Mouse (Mus musculus) C2C12 (cell line): ENCODE results near the gene Hoxb3. TPM values are rescaled to one million over a fixed set of nuclear protein-coding genes. Genes with fewer than 3 reads are reported as not detected.

Source experiments
- H3K27me3 ChIP-seq: one replicate; pipeline ENCODE4 v1.6.1; 2011; ENCODE audit not compliant: control insufficient read depth, insufficient read depth, insufficient read length
- H3K36me3 ChIP-seq: one replicate; pipeline ENCODE4 v1.6.1; 2011; ENCODE audit not compliant: control insufficient read depth, insufficient read depth
- H3K4me3 ChIP-seq: one replicate; pipeline ENCODE4 v1.5.1; 2011; ENCODE audit warnings: mild to moderate bottlenecking, control low read depth; ENCODE audit not compliant: poor library complexity, insufficient read depth, severe bottlenecking
- H3K79me2 ChIP-seq: one replicate; pipeline ENCODE4 v1.6.1; 2011; ENCODE audit not compliant: control insufficient read depth, insufficient read depth
- H3K79me3 ChIP-seq: one replicate; pipeline ENCODE4 v1.6.1; 2011; ENCODE audit warnings: low read depth, control low read depth
- H3ac ChIP-seq: one replicate; pipeline ENCODE3; 2011; ENCODE audit warnings: low read depth; ENCODE audit not compliant: control insufficient read depth, insufficient read length
- CEBPB ChIP-seq: IDR thresholded peaks from one replicate; pipeline ENCODE4 v1.6.1; 2011; ENCODE audit warnings: low read depth, mild to moderate bottlenecking, control low read depth, moderate library complexity
- CTCF ChIP-seq: IDR thresholded peaks from one replicate; pipeline ENCODE4 v1.5.1; 2011; ENCODE audit not compliant: control insufficient read depth, insufficient read depth, insufficient read length
- FOSL1 ChIP-seq: IDR thresholded peaks from one replicate; pipeline ENCODE4 v1.8.0; 2011; ENCODE audit warnings: mild to moderate bottlenecking, low read length; ENCODE audit not compliant: poor library complexity, insufficient read depth, severe bottlenecking
- MAX ChIP-seq: IDR thresholded peaks from one replicate; pipeline ENCODE4 v1.6.1; 2011; ENCODE audit warnings: mild to moderate bottlenecking, control low read depth
- MYOD1 ChIP-seq: IDR thresholded peaks from one replicate; pipeline ENCODE4 v1.6.1; 2011; ENCODE audit warnings: low read depth; ENCODE audit not compliant: control insufficient read depth, insufficient read length
- MYOG ChIP-seq: IDR thresholded peaks from one replicate; pipeline ENCODE4 v1.6.1; 2011; ENCODE audit not compliant: control insufficient read depth, insufficient read length; ENCODE audit errors: extremely low read depth
- USF1 ChIP-seq: IDR thresholded peaks from one replicate; pipeline ENCODE4 v1.6.1; 2011; ENCODE audit warnings: low read depth, mild to moderate bottlenecking, control low read depth, moderate library complexity
- polyA plus RNA-seq: library from polyadenylated mRNA; unstranded; fragments of >200 nt; fragmentation: generic; extraction: Trizol; gene quantifications from one replicate; pipeline ENCODE4 v1.2.1, GENCODE M21; 2012; ENCODE audit warnings: missing spikeins

Gene Hoxb3
- polyA plus RNA-seq, 1 experiment = not detected

DNA sequence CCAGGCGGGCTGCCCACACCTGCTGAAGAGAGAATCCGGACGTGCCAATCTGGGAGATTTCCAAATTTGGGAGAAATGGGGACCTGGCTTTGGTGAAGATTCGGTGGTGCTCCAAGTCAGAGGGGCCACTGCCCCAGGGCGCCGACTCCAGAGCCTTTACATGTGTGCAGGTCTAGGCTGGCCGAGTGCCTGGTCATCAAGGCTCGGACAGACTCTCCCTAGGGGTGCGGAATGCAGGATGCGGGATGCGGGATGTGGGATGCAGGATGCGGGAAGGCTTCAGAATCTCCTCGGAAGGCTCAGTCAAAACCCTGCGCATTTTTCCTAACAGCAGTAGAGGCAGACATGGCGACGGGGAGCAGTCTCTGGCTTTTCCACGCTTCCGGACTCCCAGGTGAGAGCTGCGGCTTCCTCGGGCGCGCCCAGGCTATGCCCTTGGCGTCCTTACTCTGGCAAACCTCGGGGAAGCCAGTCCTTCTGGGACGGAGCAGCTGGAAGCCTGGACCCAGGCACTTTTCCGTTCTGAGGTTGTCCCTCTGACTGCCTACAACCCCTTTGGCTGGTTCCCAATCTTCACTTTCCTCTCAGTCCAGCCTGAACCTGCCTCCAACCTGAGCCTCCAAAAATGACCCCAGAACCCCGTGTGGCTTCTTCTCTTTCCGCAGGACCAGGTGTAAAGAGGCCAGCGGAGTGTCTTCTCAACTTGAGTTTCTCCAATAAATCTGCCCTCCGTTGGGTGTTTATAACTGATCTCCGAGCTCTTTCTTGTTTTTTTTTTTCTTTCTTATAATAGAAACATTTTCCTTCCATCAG, 43.5 kb upstream of the Hoxb3 start:
- Histone ChIP-seq H3K27me3 (peaks cover 85% of the 10 kb centered on the region), H3ac (no peak overlapping the region), H3K36me3 (no peaks in the 10 kb centered on the region), H3K79me2 (no peaks in the 10 kb centered on the region), H3K4me3 (no peak overlapping the region), H3K79me3 (no peaks in the 10 kb centered on the region)
- TF ChIP-seq MAX = no peak
- no peak for TF ChIP-seq USF1
- no peak for TF ChIP-seq MYOG
- TF ChIP-seq MYOD1 = no peak
- no peak for TF ChIP-seq CTCF
- TF ChIP-seq CEBPB = no peak
- no peak for TF ChIP-seq FOSL1

DNA sequence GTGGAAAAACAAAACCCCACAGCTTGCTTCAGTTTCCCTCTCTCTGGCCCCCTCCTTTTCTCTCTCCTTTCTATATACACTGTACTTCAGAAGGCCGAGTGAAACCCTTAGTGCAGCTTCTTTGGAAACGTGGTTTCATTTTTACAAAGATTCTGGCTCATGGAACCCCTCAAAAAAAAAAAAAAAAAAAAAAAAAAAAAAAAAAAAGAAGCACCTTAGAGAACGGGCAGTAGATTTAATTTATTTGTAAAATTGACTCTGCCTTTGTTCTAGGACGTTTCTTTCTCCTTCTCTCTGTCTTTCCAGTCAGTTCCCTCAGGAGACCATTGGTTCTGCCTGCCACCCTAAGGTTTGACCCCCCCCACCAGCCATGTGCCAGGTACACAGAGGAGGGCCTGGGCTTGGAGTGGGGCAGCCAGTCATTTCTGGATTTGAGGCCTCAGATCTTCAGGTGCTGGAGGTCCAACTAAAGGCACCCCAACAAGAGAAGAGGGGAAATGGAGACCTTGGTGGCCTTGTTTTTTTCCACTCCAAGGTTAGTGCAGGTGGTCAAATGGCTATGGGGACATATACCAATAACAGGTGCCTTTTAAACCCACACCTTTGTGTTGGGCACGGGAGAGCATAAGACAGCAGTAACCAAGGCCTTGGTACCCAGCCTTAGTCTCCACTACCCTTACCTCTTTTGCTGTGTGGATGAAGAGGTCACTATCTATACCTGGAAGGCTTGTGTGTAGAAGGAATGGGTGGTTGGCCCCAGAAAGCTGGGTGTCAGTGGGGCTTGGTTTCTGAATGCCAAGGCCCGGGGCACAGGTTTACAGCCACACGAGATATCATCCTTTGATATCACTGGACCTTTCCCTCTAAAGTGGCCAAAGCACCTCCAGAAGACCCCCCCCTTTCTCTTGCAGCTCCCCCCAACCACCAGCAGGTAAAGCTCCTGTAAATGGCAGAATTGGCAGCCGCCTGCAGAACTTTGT, 42.4 kb upstream of the Hoxb3 start:
- Histone ChIP-seq H3K27me3 (peaks cover 85% of the 10 kb centered on the region), H3ac (no peak overlapping the region), H3K79me3 (no peaks in the 10 kb centered on the region), H3K79me2 (no peaks in the 10 kb centered on the region), H3K4me3 (no peak overlapping the region), H3K36me3 (no peaks in the 10 kb centered on the region)
- no peak for TF ChIP-seq MYOG
- TF ChIP-seq CTCF = no peak
- TF ChIP-seq USF1 = no peak
- no peak for TF ChIP-seq FOSL1
- no peak for TF ChIP-seq CEBPB
- TF ChIP-seq MYOD1 = no peak
- no peak for TF ChIP-seq MAX

DNA sequence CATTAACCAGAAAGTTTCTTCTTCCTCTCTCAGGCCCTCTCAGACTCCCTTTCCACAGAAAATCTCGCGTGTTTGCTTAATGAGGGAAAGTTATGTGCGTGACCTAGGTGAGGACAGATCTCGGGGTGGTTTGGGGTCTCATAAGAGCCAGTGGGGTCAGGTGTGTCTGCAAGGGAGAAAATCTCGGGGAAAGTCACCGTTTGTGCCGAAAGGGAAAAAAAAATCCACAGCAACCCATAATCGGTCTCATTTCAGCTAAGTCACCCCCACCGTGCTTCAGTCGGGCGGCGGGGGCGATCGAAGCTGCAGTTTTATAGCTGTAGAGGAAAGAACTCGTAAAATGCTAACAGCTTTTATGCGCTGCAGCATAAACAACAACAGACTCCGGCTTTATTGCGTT, 41.7 kb upstream of the Hoxb3 start:
- no peaks in the 10 kb centered on the region for H3K79me3 ChIP-seq
- no peak overlapping the region for H3K4me3 ChIP-seq
- H3K36me3 ChIP-seq = no peaks in the 10 kb centered on the region
- H3ac ChIP-seq = no peak overlapping the region
- TF ChIP-seq FOSL1 = no peak
- no peak for TF ChIP-seq MAX
- TF ChIP-seq MYOG = no peak
- no peak for TF ChIP-seq USF1
- no peak for TF ChIP-seq CTCF
- no peak for TF ChIP-seq CEBPB
- no peak for TF ChIP-seq MYOD1
- no peaks in the 10 kb centered on the region for H3K79me2 ChIP-seq
- H3K27me3 ChIP-seq = peaks cover 86% of the 10 kb centered on the region

DNA sequence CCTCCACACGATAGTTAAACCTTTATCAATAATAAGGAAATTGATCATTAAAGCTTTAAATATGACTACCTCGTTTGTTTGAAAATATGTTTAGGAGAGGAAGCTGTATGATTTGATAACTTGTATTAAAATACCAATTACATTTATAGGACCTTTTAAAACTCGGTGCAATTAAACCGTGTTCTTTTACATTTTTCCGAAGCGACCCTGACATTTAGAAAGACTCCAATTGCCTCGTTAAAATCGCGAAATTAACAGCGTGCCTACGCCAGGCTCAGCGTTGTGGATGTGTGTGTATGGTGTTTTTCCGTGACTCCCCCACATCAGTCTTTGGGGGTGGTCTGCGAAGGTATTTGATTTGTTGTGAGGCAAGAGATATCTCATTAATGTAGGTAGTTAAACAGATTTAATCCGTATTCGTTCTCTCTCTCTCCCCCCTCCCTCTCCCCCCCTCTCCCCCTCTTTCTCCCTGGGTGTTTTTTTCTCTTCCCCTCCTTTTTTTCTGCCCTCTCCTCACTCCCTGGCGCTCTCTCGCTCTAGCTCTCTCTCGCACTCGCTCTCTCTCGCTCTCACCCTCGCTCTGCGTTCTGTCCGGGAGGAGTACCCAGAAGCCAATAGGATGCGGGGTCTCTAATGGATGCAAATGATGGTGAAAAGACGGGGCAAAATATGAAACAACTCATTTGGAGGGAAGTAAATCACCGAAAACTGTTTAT, 41.1 kb upstream of the Hoxb3 start, which contains the start of gene Hoxb8:
TSS of gene Hoxb8 (plus strand) at position 51 of the 716 bp plus-strand sequence.
- peaks cover 86% of the 10 kb centered on the region for H3K27me3 ChIP-seq
- no peak for TF ChIP-seq MYOD1
- TF ChIP-seq FOSL1 = no peak
- no peak for TF ChIP-seq MYOG
- TF ChIP-seq USF1 = no peak
- TF ChIP-seq MAX = no peak
- TF ChIP-seq CTCF = no peak
- TF ChIP-seq CEBPB = no peak
- no peaks in the 10 kb centered on the region for H3K79me3 ChIP-seq
- H3ac ChIP-seq = no peak within 1 kb of the TSS
- no peak within 1 kb of the TSS for H3K4me3 ChIP-seq
- H3K36me3 ChIP-seq = no peaks in the 10 kb centered on the region
- no peaks in the 10 kb centered on the region for H3K79me2 ChIP-seq
